9 mouse cellular contexts compared by ENCODE assay signal in genomic region chr4:124803406-124803805, GRCm38 (mm10). TPM values are rescaled to one million over a fixed set of nuclear protein-coding genes. Genes with fewer than 3 reads are reported as not detected.
DNase-seq lines count a peak whose midpoint lies in the region; ATAC-seq and TF ChIP-seq lines count a peak whose summit lies in the region.
"Had no signal": no experiment of that assay in that cellular context is flagged by ENCODE, and none has a peak within 500 bp of the region (broad histone marks: within the 10 kb centered on the region; RNA-seq: fewer than 3 reads in every experiment).

No protein-coding gene starts in this region.

- peaks cover 62% of the 10 kb centered on the region for H3K4me1 ChIP-seq in erythroblast, embryonic 14.5 days (ENCODE audit: control insufficient read depth)
- peaks cover 16% of the 10 kb centered on the region for H3K4me1 ChIP-seq in forebrain, embryonic 15.5 days
- H3K4me1 ChIP-seq in liver, embryonic 15.5 days (replicated peaks): peaks cover 61% of the 10 kb centered on the region

- H3K9me3 ChIP-seq in erythroblast, embryonic 14.5 days (ENCODE audit: control insufficient read depth, low read length): no peaks in the 10 kb centered on the region
- no peaks in the 10 kb centered on the region for H3K9me3 ChIP-seq in forebrain, embryonic 15.5 days
- H3K9me3 ChIP-seq in liver, embryonic 15.5 days (replicated peaks): no peaks in the 10 kb centered on the region

- peak overlapping the region; percentile 84 for H3K4me3 ChIP-seq in erythroblast, embryonic 14.5 days (replicated peaks)
- peak overlapping the region; percentile 95 for H3K4me3 ChIP-seq in C2C12 (ENCODE audit: insufficient read depth, poor library complexity, severe bottlenecking)
- H3K4me3 ChIP-seq in forebrain, embryonic 15.5 days: peak overlapping the region; percentile 71
- H3K4me3 ChIP-seq in liver, embryonic 15.5 days (replicated peaks): peak overlapping the region; percentile 87

- H3ac ChIP-seq in C2C12 (ENCODE audit: control insufficient read depth, insufficient read length, low read depth): peak overlapping the region; percentile 90

- H3K79me2 ChIP-seq in C2C12 (ENCODE audit: control insufficient read depth, insufficient read depth): peaks cover 60% of the 10 kb centered on the region

- H3K36me3 ChIP-seq in erythroblast, embryonic 14.5 days (ENCODE audit: control insufficient read depth): peaks cover 77% of the 10 kb centered on the region
- peaks cover 35% of the 10 kb centered on the region for H3K36me3 ChIP-seq in C2C12 (ENCODE audit: control insufficient read depth, insufficient read depth)
- peaks cover 34% of the 10 kb centered on the region for H3K36me3 ChIP-seq in forebrain, embryonic 15.5 days
- peaks cover 68% of the 10 kb centered on the region for H3K36me3 ChIP-seq in liver, embryonic 15.5 days (replicated peaks)

- H3K9ac ChIP-seq in forebrain, embryonic 15.5 days (replicated peaks): no peak overlapping the region
- peak overlapping the region; percentile 94 for H3K9ac ChIP-seq in liver, embryonic 15.5 days

- 80% methylated on average over 6 of the region's 6 CpGs for WGBS in forebrain, embryonic 15.5 days
- 39% methylated on average over 6 of the region's 6 CpGs for WGBS in liver, embryonic 15.5 days (ENCODE audit: insufficient replicate concordance)

- peak overlapping the region; percentile 90 for H3K4me2 ChIP-seq in forebrain, embryonic 15.5 days (replicated peaks)
- H3K4me2 ChIP-seq in liver, embryonic 15.5 days: peak overlapping the region; percentile 96

- H3K79me3 ChIP-seq in C2C12 (ENCODE audit: low read depth): peaks cover 41% of the 10 kb centered on the region

- DNase-seq in cerebellum, adult 9-11 months: no peak
- no peak for DNase-seq in layer of hippocampus, adult 18-20 months (ENCODE audit: low spot score in 2 of 2)
- DNase-seq in embryo, embryonic 10 days (ENCODE audit: low spot score): no peak
- DNase-seq: spleen, adult 18-20 months had no signal

- ATAC-seq in erythroblast, adult 5-6 weeks (replicated peaks; ENCODE audit: low FRiP score, poor library complexity, severe bottlenecking): no peak
- ATAC-seq in forebrain, embryonic 15.5 days (replicated peaks): no peak
- ATAC-seq in liver, embryonic 15.5 days (ENCODE audit: insufficient read depth): no peak

- TF ChIP-seq CTCF in C2C12 (IDR thresholded peaks at IDR 0.05; ENCODE audit: control insufficient read depth, insufficient read depth, insufficient read length): no peak

- no peak overlapping the region for H3K27ac ChIP-seq in forebrain, embryonic 15.5 days (replicated peaks)
- peak overlapping the region; percentile 98 for H3K27ac ChIP-seq in liver, embryonic 15.5 days (replicated peaks)

- H3K27me3 ChIP-seq in erythroblast, embryonic 14.5 days (ENCODE audit: control insufficient read depth): no peaks in the 10 kb centered on the region
- no peaks in the 10 kb centered on the region for H3K27me3 ChIP-seq in C2C12 (ENCODE audit: control insufficient read depth, insufficient read depth, insufficient read length)
- H3K27me3 ChIP-seq in forebrain, embryonic 15.5 days: no peaks in the 10 kb centered on the region
- H3K27me3 ChIP-seq in liver, embryonic 15.5 days: no peaks in the 10 kb centered on the region

TF ChIP-seq in C2C12, 6 proteins besides CTCF, POLR2A, EP300 and RAD21:
- no peak for TF ChIP-seq FOSL1 (IDR thresholded peaks at IDR 0.05; ENCODE audit: insufficient read depth, low read length, poor library complexity, severe bottlenecking)
- no peak for TF ChIP-seq MAX (IDR thresholded peaks at IDR 0.05)
- no peak for TF ChIP-seq MYOG (IDR thresholded peaks at IDR 0.05; ENCODE audit: control insufficient read depth, extremely low read depth, insufficient read length)
- no peak for TF ChIP-seq USF1 (IDR thresholded peaks at IDR 0.05; ENCODE audit: low read depth)
- TF ChIP-seq CEBPB (IDR thresholded peaks at IDR 0.05; ENCODE audit: low read depth): no peak
- no peak for TF ChIP-seq MYOD1 (IDR thresholded peaks at IDR 0.05; ENCODE audit: control insufficient read depth, insufficient read length, low read depth)

RNA-seq across cellular contexts. Expression of gene Mtf1, which starts 1.5 kb away (rescaled TPM):
- polyA plus RNA-seq in erythroblast, embryonic 14.5 days (2012): 3.1 and 3.6 TPM in 2 replicates
- total RNA-seq in erythroblast, adult 5-6 weeks (2015; ENCODE audit: low replicate concordance): 5.2 and 5.4 TPM in 2 replicates
- total RNA-seq in erythroblast, adult 5-6 weeks (2017; ENCODE audit: low replicate concordance): 8.6 and 17.4 TPM in 2 replicates
- 10.9 TPM for polyA plus RNA-seq in C2C12 (2012; fragmentation: generic; extraction: Trizol)
- polyA plus RNA-seq in forebrain, embryonic 15.5 days (2015; fragmentation: Nextera tagmentation; extraction: Ambion mirVana): 12.1 and 13.8 TPM in 2 replicates
- polyA plus RNA-seq in liver, embryonic 15.5 days (2015; fragmentation: Nextera tagmentation; extraction: Ambion mirVana): 11.8 and 12.4 TPM in 2 replicates
- 10 to 100 TPM; 26.0 to 29.3 TPM for total RNA-seq in layer of hippocampus, adult 18-20 months (2021)

RNA-seq across cellular contexts. Expression of gene Yrdc, which starts 47.1 kb away (rescaled TPM):
- polyA plus RNA-seq in erythroblast, embryonic 14.5 days (2012): 0.76 and 1.0 TPM in 2 replicates
- 8.2 and 14.0 TPM in 2 replicates for total RNA-seq in erythroblast, adult 5-6 weeks (2015; ENCODE audit: low replicate concordance)
- 1.2 and 1.5 TPM in 2 replicates for total RNA-seq in erythroblast, adult 5-6 weeks (2017; ENCODE audit: low replicate concordance)
- polyA plus RNA-seq in C2C12 (2012; fragmentation: generic; extraction: Trizol): 78.9 TPM
- 51.1 and 59.3 TPM in 2 replicates for polyA plus RNA-seq in forebrain, embryonic 15.5 days (2015; fragmentation: Nextera tagmentation; extraction: Ambion mirVana)
- polyA plus RNA-seq in liver, embryonic 15.5 days (2015; fragmentation: Nextera tagmentation; extraction: Ambion mirVana): 16.4 and 21.8 TPM in 2 replicates
- total RNA-seq in layer of hippocampus, adult 18-20 months (2021): 10 to 100 TPM; 34.3 to 36.6 TPM

RNA-seq across cellular contexts. Expression of gene 1110065P20Rik, which starts 47.6 kb away (rescaled TPM):
- polyA plus RNA-seq in erythroblast, embryonic 14.5 days (2012): 0.90 and 1.2 TPM in 2 replicates
- total RNA-seq in erythroblast, adult 5-6 weeks (2015; ENCODE audit: low replicate concordance): 5.8 TPM in 1 of 2 replicates, not detected in the other
- total RNA-seq in erythroblast, adult 5-6 weeks (2017; ENCODE audit: low replicate concordance): 0.70 and 3.3 TPM in 2 replicates
- 67.6 TPM for polyA plus RNA-seq in C2C12 (2012; fragmentation: generic; extraction: Trizol)
- polyA plus RNA-seq in forebrain, embryonic 15.5 days (2015; fragmentation: Nextera tagmentation; extraction: Ambion mirVana): 81.3 and 86.1 TPM in 2 replicates
- polyA plus RNA-seq in liver, embryonic 15.5 days (2015; fragmentation: Nextera tagmentation; extraction: Ambion mirVana): 12.6 and 12.7 TPM in 2 replicates
- 10 to 100 TPM; 79.5 to 89.0 TPM for total RNA-seq in layer of hippocampus, adult 18-20 months (2021)

RNA-seq across cellular contexts. Expression of gene Maneal, which starts 58.6 kb away (rescaled TPM):
- not detected in 2 replicates for polyA plus RNA-seq in erythroblast, embryonic 14.5 days (2012)
- not detected in 2 replicates for total RNA-seq in erythroblast, adult 5-6 weeks (2015; ENCODE audit: low replicate concordance)
- not detected in 2 replicates for total RNA-seq in erythroblast, adult 5-6 weeks (2017; ENCODE audit: low replicate concordance)
- polyA plus RNA-seq in C2C12 (2012; fragmentation: generic; extraction: Trizol): 0.04 TPM
- 9.3 and 10.2 TPM in 2 replicates for polyA plus RNA-seq in forebrain, embryonic 15.5 days (2015; fragmentation: Nextera tagmentation; extraction: Ambion mirVana)
- 0.03 TPM in 1 of 2 replicates, not detected in the other for polyA plus RNA-seq in liver, embryonic 15.5 days (2015; fragmentation: Nextera tagmentation; extraction: Ambion mirVana)
- total RNA-seq in layer of hippocampus, adult 18-20 months (2021): 10 to 100 TPM; 51.5 to 52.1 TPM
